Mouse (Mus musculus): ENCODE measurements at regions not wholly inside any gene's neighbourhood (a gene's known extent, or its start where the extent isn't known, plus 50 kb on each side); places are given as distances from the start of the nearest gene placed in this dataset.

DNA sequence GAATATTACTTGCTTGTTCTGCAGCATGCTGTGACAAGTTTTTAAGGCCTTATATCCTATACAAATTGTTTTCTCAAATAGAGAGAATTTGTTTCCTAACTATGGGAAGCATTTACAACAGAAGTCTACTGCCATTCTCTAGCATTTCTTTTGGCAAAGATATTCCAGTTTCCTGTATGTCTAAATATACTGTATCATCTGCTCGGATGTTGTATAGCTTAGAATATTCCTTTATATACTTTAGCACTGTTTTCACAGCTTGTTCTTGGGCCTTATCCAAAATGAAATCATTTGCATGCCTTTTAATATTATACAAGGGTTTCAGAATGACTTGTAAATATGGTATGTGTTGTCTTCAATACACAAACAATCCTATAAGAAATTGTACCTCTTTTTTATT is 92.1 kb upstream of the Ins2 start:
- DNase-seq (ENCODE audit: low read depth, low spot score): no peak

DNA sequence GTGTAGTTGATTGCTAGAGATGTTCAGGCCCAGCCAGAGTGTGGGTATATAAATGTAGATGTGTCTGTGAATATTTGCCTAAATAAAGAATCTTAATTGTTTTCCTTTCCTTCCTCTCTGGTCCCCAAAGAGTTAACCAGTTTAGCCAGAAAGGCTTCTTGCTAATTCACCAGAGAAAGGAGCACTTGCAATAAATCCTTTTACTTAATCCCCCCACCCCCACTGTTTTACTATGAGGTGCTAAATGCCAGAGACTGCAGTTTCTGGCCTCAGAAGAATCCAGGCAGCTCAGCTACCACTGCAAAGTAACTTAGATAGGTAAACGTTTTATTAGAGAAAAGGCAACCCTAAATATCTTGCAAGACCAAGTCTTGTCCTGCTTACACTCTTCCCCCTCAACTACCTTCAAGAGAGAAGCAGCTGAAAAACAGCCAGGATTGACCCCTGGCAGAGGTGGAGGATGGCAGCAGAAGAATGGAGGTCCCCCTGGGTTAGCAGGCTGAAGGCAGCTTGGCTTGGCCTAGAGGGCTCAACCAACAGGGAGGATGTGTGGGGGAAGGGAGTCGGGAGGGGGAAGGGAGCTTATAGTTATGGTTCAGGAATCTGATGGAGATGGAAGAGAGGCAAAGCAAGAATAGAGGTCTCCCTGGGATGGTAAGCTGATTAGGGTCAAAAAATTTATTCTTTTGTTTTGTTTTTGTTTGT is 87.9 kb upstream of the Ins2 start:
- peak; percentile 6 for DNase-seq (ENCODE audit: low read depth, low spot score)

DNA sequence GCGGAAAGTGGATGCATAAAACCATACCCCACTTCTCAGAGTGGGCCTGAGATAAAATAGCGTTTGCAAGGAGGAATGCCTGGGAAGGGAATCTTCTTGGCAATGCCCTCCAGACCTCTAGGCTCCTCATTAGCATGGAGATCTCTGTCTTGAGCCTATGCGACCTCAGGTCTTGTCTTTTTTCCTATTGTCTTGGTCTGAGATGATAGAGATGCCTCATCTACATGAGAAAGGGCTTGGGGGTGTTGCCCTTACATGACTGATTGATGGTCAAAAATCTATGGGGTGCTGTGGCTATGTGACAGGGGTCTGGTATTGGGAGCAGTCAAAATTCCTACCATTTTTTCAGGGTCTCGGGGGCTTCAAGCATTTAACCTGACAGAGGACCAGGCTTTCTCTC is 67.5 kb upstream of the Ins2 start:
- DNase-seq (ENCODE audit: low read depth, low spot score): no peak

DNA sequence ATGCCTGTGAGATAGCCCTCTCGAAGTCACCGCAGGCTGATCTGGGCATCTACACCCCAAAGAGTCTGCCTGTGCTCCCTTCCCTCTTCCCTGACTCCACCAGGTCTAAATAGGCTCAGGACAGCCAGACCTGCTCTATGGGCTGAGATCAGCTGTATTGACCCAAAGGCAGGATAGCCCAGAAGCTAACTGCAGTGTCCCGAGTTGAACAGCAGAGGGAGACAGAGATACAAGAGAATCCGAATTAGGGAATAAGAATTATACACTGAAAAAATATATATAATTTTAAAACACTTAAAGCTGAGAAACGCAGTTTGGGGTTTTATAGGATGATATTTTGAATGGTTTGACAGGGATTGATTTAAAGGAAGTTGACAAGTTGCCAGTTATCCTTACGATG is 56.2 kb upstream of the Ins2 start:
- DNase-seq (ENCODE audit: low read depth, low spot score): peak; percentile 43

DNA sequence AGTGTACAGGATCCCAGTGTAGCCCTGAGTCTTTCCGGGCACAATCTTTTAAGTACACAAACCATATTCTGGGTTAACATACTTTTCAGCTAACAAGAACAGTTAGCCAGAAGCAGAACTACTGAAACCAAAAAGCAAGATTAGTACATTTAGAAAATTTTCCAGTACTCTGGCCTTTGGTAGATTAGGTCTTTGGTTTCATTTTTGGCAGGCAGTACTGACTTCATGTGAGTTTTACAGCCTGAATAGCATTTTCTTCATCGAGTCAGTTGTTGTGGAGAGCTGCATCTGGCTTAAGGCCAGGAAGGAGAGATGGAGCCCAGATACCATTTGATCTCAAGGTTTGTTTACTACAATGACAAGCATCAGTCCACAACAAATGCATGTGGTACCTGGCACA is 51.3 kb upstream of the Ins2 start:
- no peak for DNase-seq (ENCODE audit: low read depth, low spot score)

Data from retina, postnatal 7 days (tissue).